Mouse (Mus musculus) retina, adult 2 months (tissue): Measurements from ENCODE around the gene Rab27a.
A peak's percentile ranks its signal among the peaks of the same experiment; 100 is the strongest.

Experiments
- DNase-seq: peaks from one replicate; pipeline ENCODE4 v3.0.0-alpha.2; 2012; ENCODE audit warnings: low read depth, low spot score

The Rab27a gene

DNA sequence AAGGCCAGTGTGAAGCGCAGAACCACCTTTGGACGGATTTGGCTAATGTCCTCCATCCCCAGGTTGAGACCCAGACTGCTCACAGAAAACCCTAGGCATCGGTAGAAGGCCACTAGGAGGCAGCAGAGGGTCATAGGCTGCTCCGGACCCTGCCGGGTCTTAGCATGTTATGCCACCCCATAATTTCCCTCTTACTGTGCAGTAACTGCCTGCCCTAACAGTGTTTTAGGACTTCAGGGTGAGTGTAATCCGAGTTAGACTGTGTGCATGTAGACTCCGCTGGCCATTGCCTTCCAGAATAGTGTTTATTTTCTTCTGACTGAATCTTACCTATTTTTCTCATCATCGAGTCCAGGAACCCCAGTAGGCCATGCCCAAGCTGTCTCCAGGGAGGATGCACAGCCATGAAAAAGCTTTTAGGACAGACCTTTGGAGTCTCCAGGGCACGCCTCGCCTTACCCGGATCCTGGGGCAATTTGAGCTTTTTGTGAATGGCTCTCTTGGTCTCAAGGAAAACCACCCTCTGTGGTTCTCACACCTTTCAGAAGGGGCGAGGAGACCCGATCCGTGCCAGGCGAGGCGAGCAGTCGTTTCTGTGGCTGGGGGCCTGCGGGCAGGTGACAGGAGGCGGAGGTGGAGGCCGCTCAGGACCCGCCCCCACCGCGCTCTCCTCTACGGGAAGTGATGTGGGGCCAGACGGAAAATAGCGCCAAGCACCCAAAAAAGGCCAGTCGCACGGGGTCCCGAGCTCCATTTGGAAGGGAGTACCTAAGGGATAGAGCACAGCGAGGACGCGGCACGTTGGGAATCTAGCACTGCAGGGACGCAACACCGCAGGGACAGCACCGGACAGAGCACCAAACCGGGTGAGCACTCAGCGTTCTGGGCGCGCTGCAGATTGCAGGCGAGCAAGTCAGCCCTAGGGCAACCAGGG is at the start of gene Rab27a:
Gene Rab27a (plus strand): TSS at position 709 of the 934 bp plus-strand sequence.
- DNase-seq = peak; percentile 75

DNA sequence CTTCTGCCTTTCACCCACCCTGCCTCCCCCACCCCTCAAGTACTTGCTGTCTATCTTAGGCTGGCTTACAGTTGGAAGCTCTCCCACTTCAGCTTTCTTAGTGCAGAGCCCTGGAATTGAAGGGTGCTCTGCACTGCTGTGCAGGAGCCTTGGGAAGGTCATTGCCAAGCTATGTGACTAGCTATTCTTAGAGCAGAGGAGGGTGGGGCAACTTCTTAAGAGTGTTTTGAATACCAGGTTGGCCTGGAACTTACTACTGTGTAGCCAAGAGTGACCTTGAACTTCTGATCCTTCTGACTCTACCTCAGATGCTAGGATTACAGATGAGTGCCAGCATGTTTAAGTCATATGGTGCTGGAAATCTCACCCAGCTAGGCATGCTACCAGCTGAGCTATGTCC is 48.5 kb upstream of the Rab27a start:
- DNase-seq = no peak

DNA sequence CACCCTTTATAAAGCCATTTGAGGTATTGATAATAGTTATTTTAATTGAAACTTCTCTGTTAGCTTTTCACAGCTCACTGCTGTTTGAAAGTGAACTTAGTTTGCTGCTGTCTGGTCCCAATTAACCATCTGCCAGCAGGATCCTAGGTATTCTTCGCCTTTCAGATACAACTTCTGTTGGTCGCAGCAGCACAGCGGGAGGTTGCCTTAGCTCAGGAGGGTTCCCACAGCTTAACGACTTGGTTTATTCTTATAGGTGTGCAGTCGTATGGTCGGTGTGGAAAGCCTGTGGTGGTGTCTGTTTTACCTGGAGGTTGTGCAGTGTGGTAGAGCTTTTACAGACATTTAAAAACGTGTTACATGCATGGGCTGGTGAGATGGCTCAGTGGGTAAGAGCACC is 47.8 kb upstream of the Rab27a start:
- no peak for DNase-seq

DNA sequence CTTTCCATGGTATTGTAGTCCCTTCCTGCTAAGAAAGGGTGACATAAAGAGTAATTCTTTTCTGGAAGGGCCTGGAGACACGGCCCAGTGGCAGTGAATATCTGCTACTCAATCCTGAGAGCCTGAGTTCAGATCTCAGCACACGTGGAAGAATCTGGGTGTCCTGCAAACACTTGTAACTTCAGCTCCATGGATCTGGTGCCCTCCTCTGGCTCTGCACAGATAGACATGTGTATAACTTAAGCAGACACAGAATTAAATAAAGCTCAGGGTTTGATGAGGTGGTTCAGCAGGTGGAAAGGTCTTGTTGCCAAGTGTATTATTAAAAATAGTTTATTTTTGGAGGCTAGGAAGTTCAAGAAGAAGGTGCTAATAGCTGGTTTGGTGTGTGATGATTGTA is 44.2 kb upstream of the Rab27a start:
- DNase-seq = no peak

DNA sequence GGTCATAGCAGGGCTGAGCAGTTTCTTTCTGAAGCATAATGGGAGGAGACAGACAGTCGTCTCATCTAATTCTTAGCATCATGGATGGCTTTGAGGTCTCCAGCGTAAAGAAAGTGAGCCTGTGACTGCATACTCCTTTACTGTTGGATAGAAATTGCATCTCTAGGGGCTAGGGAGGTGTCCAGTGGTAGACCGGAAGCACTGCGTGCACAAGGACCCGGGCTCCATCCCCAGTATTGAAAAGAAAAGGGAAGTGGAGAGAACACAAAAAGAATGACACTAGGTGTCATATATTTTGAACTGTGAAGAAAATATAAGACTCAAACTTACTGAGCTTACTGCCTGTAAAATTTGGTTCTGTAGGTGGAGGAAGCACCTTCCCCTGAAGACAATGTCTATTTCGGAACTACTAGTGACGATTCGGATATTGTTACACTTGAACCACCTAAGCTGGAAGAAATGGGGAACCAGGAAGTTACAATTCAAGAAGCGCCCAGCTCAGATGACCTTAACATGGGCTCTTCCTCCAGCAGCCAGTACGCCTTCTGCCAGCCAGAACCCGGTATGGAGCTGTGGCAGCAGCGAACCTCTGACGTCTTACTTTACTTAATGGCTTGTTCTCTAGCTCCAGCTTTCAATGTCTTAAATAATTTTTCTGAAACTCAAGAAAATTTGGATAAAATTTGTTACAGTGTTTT is 43.2 kb upstream of the Rab27a start:
- no peak for DNase-seq

DNA sequence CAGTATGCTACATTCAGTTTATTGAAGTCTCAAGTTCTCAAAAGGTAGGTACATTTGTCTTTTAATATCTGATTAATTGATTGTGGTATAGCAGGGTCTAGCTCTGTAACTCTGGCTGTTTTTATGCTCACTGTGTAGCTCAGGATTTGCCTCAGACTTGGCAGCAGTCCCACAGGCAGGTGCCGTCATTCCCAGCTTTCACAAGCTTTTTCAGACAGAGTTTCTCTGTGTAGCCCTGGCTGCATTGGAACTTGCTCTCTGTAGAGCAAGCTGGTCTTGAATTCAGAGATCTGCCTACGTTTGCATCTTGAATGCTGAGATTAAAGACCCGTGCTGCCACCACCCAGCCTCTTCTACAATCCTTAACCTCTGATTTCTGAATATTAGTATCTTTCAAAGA is 42.5 kb upstream of the Rab27a start:
- DNase-seq = no peak

DNA sequence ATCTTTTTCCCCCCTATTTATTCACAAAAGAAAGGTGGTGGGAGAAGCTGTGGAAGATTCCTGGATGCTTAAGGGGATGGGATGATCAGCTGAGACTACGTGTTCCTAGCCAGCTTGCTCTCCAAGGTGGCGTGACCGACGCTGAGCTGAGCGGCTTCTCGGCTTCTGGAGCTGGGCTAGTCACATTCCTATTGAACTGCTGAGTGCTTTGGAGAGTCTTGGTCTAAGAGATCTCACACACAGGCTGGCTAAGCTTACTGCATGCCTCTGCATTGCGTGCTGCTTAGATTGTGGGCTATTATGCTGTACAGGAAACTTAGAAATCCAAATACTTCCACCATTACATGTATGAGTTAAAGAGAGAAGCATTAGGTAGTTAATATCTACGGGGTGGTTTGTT is 40.6 kb upstream of the Rab27a start:
- no peak for DNase-seq

DNA sequence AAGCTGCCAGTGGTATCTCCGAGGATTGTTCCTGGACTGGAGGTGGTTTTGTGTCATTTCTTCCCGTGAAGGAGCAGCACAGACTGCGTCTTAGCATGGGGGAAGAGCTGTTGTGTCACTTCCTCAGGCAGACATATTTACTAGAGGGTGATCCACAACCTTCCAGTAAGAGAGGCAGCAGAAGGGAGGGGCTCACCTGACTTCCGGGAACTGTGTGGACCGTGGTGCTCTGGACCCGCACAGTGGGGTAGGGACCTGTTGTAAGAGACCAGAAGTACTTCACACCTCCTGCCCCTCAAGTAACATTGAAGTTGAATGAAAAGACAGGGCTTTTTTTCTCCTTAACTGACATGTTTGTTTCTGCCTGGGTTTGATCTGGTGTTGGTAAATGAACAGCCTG is 39.5 kb upstream of the Rab27a start:
- DNase-seq = no peak

DNA sequence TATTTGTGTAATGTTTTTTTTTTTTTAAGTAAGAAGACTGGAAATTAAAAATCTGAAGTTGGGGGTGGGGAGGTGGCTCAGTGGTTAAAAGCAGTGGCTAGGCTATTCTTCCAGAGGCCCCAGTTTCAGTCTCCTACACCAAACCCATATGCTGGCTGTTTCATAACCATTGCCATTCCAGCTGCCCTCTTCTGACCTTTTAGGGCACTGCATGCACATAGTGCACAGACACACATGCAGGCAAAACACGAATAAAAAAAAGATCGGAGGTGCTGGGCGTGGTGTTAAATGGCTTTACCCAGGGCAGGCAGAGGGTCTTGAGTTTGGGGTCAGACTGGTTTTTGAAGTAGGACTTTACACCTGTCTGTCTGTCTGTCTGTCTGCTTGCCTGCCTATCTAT is 38.5 kb upstream of the Rab27a start:
- DNase-seq = no peak

DNA sequence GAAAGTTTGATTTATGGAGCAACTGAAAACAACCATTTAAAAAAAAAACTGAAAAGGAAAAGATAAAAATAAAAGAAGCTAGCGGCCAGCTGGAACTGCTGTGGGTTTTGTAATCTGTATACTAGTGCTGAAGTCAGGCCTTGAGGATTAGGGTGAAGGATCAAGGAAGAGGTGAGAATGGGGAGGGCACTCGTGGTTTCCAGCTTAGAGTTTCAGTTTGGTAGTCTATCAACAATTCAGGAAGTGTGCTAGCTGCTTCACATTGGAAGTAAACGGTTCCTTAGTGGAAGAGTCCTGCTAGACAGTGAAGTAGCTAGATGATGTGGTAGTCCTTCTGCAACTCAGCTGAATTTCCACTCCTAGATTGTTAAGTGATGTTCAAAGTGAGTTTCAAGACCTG is 36.3 kb upstream of the Rab27a start:
- no peak for DNase-seq

DNA sequence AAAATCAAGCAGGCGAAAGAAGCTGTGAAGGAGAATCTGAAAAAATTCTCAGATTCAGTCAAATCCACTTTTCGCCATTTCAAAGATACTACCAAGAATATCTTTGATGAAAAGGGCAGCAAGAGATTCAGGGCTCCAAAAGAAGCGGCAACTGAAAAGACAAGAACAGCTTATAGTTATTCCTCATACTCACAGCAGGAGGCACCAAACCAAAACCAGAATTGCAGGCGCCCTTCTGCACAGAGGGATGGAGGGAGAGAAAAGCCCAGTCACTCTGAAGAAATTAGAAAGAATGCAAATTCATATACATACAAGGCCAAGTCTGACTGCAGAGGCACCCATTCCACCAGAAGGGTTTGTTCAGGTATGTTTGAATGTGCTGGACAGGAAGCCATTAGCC is 32.0 kb upstream of the Rab27a start:
- no peak for DNase-seq

DNA sequence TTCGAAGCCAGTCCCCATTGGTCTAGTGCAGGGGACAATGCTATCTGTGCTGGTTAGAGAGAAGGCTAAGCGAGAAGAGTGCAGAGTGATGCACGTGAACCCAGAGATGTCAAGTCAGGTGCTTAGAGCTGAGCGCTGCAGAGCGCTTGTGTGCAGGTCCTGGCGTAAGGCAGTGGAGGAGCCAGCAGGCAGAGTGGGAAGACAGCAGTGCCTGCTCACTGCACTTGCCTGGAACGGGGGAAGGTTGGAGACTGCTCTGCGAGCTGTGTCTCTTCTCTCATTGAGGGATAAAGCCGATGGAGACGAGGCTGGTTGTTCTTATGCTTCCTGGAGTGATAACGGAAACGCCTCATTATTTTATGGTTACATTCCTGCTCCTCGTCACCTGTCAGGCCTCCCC is 29.9 kb upstream of the Rab27a start:
- no peak for DNase-seq

DNA sequence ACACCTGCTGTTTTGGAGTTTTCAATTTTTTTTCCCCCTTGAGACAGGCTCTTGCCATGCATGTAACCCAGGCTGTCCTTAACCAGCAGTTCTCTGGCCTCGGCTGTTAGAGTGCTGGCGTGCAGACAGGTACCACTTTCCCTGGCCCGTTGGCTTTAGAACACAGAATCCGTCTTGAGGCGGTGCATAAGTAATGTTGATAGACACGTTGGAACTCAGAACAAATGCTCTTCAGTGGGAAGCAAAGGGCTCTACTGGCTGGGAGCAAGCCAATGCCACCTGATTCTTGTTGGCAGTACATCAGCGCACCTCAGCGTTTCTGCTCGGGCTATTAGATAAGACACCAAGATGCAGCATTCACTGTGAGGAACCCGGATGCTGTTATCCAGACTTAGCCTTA is 24.8 kb upstream of the Rab27a start:
- DNase-seq = no peak

DNA sequence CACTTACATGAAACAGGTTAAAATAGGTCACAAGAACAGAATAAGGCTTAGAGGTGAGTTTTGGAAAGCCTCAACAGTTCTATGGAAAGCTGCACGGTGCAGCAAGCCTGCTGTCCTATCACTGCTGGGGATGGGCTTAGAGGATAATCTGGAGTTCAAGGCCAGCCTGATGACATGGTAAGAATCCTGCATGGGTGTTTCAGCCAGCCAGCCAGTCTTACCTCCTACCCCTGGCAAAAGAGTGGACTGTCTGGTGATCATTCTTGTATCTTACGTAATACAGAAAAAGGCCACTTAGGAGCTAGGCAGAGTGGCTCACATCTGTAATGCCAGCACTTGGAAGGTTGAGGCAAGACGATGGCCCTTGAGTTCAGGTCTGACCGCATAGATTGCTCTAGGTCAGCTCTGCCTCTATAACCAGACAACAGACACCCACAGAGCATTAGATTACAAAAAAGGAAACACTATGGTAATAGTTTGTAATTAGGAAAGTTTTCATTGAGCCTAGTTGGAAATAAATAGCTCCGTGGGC is 24.0 kb upstream of the Rab27a start:
- no peak for DNase-seq

DNA sequence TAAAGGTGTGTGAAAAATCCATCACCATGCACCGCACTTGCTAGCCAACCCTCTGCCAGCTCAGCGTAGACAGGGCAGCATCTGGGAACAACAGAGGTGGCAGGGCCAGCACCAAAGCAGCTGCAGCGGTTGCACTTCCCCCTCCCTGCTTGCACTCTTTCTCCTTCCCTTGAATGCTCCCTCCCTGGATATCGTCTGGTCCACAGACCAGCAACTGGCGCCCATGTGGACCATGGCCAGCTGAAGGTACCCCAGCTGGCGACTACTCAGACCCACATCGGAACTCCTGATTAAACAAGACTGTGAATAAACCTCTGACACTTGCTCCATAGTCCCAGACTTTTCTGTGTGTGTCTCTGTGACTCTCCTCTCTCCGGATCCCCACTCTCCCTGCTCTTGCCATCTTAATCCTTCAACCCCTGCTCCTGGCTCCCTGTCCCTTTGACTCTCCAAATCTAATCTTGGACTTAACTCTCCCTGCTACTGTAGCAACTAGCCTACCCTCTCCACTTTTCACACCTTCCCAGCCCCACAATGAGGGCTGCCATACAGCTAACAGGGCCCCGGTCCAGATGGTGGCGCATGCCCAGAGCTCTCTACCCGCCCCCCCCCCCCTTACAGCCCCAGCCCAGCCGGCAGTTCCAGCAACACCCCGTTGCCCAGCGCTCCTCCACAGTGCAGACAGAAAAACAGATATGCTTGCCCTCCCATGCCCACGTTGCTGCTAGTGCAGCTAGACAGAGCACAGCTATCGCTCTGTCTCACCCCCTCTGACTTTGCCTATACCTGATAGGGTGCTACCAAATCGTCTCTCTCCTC is 18.6 kb upstream of the Rab27a start:
- DNase-seq = no peak

DNA sequence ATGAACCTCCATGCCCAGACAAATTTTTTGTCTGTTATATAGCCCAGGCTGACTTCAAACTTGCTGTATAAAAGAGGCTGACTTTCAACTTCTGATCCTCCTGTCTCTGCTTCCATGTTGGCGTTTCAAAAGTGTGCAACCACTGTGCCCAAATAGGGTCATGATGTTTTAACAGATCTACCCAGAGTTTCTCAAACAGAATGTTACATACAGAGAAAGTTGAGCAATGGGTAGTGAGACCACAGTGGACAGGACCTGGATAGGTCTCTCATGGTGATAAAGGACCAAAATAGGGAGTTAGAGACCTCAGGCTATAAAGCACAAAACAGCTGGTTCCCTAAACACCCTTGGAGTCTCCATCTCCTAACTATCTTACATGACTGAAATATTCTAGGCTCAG is 14.2 kb upstream of the Rab27a start:
- no peak for DNase-seq

DNA sequence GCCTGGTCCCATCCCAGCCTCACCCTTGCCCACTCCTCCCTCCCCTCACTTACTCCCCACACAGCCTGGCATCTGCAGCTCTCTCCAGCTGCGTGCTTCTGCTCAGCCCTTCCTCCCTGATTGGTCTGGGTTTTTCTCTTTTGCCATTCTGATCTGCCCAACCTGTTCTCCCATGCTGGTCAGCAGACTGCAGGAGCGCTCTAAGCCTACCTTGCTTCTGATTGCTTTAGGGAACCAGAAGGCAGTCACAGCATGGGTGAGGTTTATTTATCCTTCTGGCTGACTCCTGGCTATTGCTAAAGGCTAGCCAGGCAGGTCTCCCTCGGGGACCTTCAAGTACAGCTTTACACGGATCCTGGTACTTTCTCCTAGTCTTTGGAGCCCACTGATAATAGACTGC is 13.2 kb upstream of the Rab27a start:
- DNase-seq = no peak

DNA sequence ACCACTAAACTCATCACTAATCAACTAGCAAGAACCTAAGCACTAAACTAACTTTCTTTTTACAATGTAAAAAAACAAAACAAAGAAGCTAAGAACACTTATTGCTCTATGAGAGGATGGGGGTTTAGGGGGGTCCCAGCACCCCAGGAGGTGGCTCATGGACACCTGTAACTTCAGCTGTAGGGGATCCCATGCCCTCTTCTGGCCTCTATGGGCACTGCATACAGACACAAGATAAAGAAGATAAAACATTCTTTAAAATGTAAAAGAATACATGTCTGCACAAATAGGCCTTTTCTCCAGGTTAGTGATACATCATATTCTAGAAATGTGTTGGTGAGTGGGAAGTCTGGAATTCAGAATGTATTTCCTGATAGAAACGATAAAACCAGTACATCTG is 11.2 kb upstream of the Rab27a start:
- no peak for DNase-seq

DNA sequence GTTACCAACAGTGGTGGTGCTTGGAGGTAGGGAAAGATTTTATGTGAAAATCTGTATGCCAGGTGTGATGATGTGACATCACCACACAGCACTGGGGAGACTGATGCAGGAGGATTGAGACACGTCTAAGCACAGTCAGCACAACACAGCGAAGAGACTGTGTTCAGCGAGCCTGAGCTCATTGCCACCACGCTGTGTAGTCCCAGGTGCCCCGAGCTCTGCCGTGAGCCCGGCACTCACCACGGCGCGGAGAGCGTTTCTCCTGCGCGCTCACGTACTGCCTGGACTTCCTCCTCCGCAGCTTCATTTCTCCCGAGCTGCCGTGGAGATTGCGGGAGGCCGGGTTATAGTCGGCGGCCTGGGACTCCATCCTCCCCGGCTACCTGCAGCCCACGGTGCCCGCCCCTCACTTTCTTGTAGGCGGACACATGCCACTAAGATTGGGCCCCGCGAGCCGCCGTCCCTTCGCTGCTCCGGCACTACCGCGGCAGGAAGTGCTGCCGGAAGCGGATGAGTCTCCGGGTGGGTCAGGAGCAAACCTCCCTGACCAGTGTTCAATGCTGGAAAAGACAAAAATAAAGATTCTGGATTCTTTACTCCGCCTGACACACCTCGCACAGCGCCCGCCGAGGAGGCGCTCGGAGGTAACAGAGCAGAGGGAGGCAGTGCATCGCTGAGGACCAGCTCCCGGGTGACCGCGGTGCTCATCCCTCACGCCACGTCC is 5.3 kb upstream of the Rab27a start:
- DNase-seq = peak; percentile 82

DNA sequence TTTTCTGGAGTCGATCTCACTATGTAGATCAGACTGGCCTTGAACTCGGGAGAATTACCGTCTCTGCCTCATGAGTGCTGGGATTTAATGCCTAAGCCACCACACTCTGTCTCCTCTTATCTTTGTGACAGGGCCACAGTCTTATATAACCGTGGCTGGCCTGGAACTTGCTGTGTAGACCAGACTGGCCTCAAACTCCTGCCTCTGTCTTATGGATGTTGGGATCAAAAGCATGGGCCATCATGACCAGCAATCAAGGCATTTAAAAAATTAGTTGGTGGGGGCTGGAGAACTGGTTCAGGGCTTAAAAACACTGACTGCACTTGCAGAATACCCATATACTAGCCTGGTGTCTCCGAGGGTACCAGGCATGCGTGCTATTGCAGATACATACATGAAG is 4.6 kb upstream of the Rab27a start, which contains the start of gene Pigb:
Gene Pigb (minus strand): TSS at position 299 of the 400 bp plus-strand sequence.
- no peak for DNase-seq

DNA sequence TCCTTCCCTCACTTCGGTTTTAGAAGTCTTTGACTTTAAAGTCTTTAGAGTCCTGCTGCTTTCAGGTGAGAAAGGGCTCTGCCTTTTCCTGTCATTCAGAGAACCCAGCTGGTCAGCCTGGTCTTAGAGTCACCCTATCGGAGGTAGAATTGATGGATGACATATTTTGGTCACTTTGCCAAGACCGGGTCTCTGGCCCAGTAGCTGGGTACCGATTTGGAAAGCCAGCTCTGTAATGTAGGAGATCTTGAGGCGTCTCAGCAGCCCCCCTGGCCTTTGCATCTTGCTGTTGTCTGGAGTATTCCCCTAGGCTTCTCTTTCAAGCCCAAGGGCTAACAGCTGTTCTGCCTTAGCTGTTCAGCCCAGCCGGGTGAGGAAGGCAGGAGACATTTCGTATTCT is 550 bp downstream of the Rab27a start:
- no peak for DNase-seq
